Mouse (Mus musculus): ENCODE data around the gene Tmem254c.
"Not testable (repeated sequence)": the region's sequence is repeated elsewhere in the genome, so short reads cannot be mapped to it uniquely, and the experiment has no call there.

- TF ChIP-seq CTCF, EP300 (IDR thresholded peaks at IDR 0.05; ENCODE audit: low read depth): not testable (repeated sequence)
These were observed 14.1 kb upstream of the Tmem254c start, which contains the start of gene Cphx2 for GRCm38 (mm10) chr14:26081216-26081615.
